Mouse (Mus musculus): Measurements from ENCODE around the gene Hadh. TPM values are rescaled to one million over a fixed set of nuclear protein-coding genes. Genes with fewer than 3 reads are reported as not detected.

Hadh gene
- polyA plus RNA-seq, 1 experiment from 2014 or later: 34.1 TPM

- peaks cover 3% of the 10 kb centered on the region; the same call in 1 of the 2 replicates for H3K36me3 ChIP-seq (ENCODE audit: control insufficient read depth, insufficient read depth, low read length)
- WGBS: 58% methylated on average over 10 of the region's 10 CpGs
- no peaks in the 10 kb centered on the region for H3K27me3 ChIP-seq (replicated peaks; ENCODE audit: control insufficient read depth, insufficient read depth, low read length)
- H3K4me3 ChIP-seq (ENCODE audit: low read depth, low read length): no peak overlapping the region
- H3K4me1 ChIP-seq (ENCODE audit: control insufficient read depth, insufficient read depth, low read length): no peaks in the 10 kb centered on the region
- H3K4me2 ChIP-seq (ENCODE audit: low read length): no peak overlapping the region
- no peak overlapping the region for H3K27ac ChIP-seq (ENCODE audit: low read depth, low read length)
- DNase-seq (ENCODE audit: low spot score) (peak; percentile 31), ATAC-seq (peak; percentile 29)
- H3K9ac ChIP-seq (ENCODE audit: low read length): no peak overlapping the region
- H3K9me3 ChIP-seq (replicated peaks; ENCODE audit: control insufficient read depth, low read length): no peaks in the 10 kb centered on the region
Observed at GRCm38 (mm10) chr3:131196050-131196449, 75.9 kb downstream of the Hadh start.

- no peak overlapping the region for H3K27ac ChIP-seq (ENCODE audit: low read depth, low read length)
- peaks cover 6% of the 10 kb centered on the region; the same call in 1 of the 2 replicates for H3K36me3 ChIP-seq (ENCODE audit: control insufficient read depth, insufficient read depth, low read length)
- WGBS: 72% methylated on average over 7 of the region's 7 CpGs
- no peaks in the 10 kb centered on the region for H3K27me3 ChIP-seq (replicated peaks; ENCODE audit: control insufficient read depth, insufficient read depth, low read length)
- ATAC-seq: no peak
- H3K4me1 ChIP-seq (ENCODE audit: control insufficient read depth, insufficient read depth, low read length): no peaks in the 10 kb centered on the region
- no peak overlapping the region for H3K4me2 ChIP-seq (ENCODE audit: low read length)
- no peak for DNase-seq (ENCODE audit: low spot score)
- H3K9me3 ChIP-seq (replicated peaks; ENCODE audit: control insufficient read depth, low read length): no peaks in the 10 kb centered on the region
- no peak overlapping the region for H3K4me3 ChIP-seq (ENCODE audit: low read depth, low read length)
- no peak overlapping the region for H3K9ac ChIP-seq (ENCODE audit: low read length)
Observed at GRCm38 (mm10) chr3:131191454-131191853, 80.4 kb downstream of the Hadh start.

GRCm38 (mm10) chr3:131190671-131191367 lies 81.1 kb downstream of the Hadh start:
- 75% methylated on average over 19 of the region's 19 CpGs for WGBS
- H3K4me1 ChIP-seq (ENCODE audit: control insufficient read depth, insufficient read depth, low read length): no peaks in the 10 kb centered on the region
- H3K4me3 ChIP-seq (ENCODE audit: low read depth, low read length): no peak overlapping the region
- H3K27me3 ChIP-seq (replicated peaks; ENCODE audit: control insufficient read depth, insufficient read depth, low read length): no peaks in the 10 kb centered on the region
- H3K36me3 ChIP-seq (ENCODE audit: control insufficient read depth, insufficient read depth, low read length): peaks cover 6% of the 10 kb centered on the region; the same call in 1 of the 2 replicates
- no peaks in the 10 kb centered on the region for H3K9me3 ChIP-seq (replicated peaks; ENCODE audit: control insufficient read depth, low read length)
- H3K4me2 ChIP-seq (ENCODE audit: low read length): no peak overlapping the region
- DNase-seq (ENCODE audit: low spot score) (no peak), ATAC-seq (no peak)
- H3K9ac ChIP-seq (ENCODE audit: low read length): no peak overlapping the region
- no peak overlapping the region for H3K27ac ChIP-seq (ENCODE audit: low read depth, low read length)

GRCm38 (mm10) chr3:131190239-131190638 lies 81.7 kb downstream of the Hadh start:
- WGBS: 67% methylated on average over 11 of the region's 11 CpGs
- no peak for ATAC-seq
- no peak overlapping the region for H3K27ac ChIP-seq (ENCODE audit: low read depth, low read length)
- DNase-seq (ENCODE audit: low spot score): no peak
- H3K27me3 ChIP-seq (replicated peaks; ENCODE audit: control insufficient read depth, insufficient read depth, low read length): no peaks in the 10 kb centered on the region
- H3K4me2 ChIP-seq (ENCODE audit: low read length): no peak overlapping the region
- H3K9me3 ChIP-seq (replicated peaks; ENCODE audit: control insufficient read depth, low read length): no peaks in the 10 kb centered on the region
- peaks cover 6% of the 10 kb centered on the region; the same call in 1 of the 2 replicates for H3K36me3 ChIP-seq (ENCODE audit: control insufficient read depth, insufficient read depth, low read length)
- H3K9ac ChIP-seq (ENCODE audit: low read length): no peak overlapping the region
- H3K4me1 ChIP-seq (ENCODE audit: control insufficient read depth, insufficient read depth, low read length): no peaks in the 10 kb centered on the region
- H3K4me3 ChIP-seq (ENCODE audit: low read depth, low read length): no peak overlapping the region

- H3K4me3 ChIP-seq (ENCODE audit: low read depth, low read length): no peak overlapping the region
- DNase-seq (ENCODE audit: low spot score): no peak
- no peaks in the 10 kb centered on the region for H3K9me3 ChIP-seq (replicated peaks; ENCODE audit: control insufficient read depth, low read length)
- 0 out of 2 replicates have a peak, but pooled peaks cover 3% of the 10 kb centered on the region for H3K36me3 ChIP-seq (ENCODE audit: control insufficient read depth, insufficient read depth, low read length)
- H3K4me1 ChIP-seq (ENCODE audit: control insufficient read depth, insufficient read depth, low read length): peaks cover 7% of the 10 kb centered on the region; the same call in 1 of the 2 replicates
- H3K9ac ChIP-seq (ENCODE audit: low read length): no peak overlapping the region
- no peak for ATAC-seq
- no peaks in the 10 kb centered on the region for H3K27me3 ChIP-seq (replicated peaks; ENCODE audit: control insufficient read depth, insufficient read depth, low read length)
- H3K27ac ChIP-seq (ENCODE audit: low read depth, low read length): no peak overlapping the region
- WGBS: 86% methylated on average over 5 of the region's 5 CpGs
- no peak overlapping the region for H3K4me2 ChIP-seq (ENCODE audit: low read length)
Observed at GRCm38 (mm10) chr3:131186193-131186592, 85.7 kb downstream of the Hadh start.

Other genes with a start within 250 kb of the Hadh start
- gene Lef1, start 161.6 kb downstream of the Hadh start, polyA plus RNA-seq (2014; fragmentation: Nextera tagmentation; extraction: Ambion mirVana): 15.6 and 16.5 TPM in 2 replicates
- 3.4 and 5.0 TPM in 2 replicates for gene Cyp2u1, start 31.1 kb upstream of the Hadh start, polyA plus RNA-seq (2014; fragmentation: Nextera tagmentation; extraction: Ambion mirVana)
- gene Sgms2, start 219.3 kb upstream of the Hadh start, polyA plus RNA-seq (2014; fragmentation: Nextera tagmentation; extraction: Ambion mirVana): 1.5 and 1.9 TPM in 2 replicates